Mouse (Mus musculus): ENCODE measurements at regions not wholly inside any gene's neighbourhood (a gene's known extent, or its start where the extent isn't known, plus 50 kb on each side); places are given as distances from the start of the nearest gene placed in this dataset.

- no peak for TF ChIP-seq GATA1 (IDR thresholded peaks at IDR 0.05; ENCODE audit: borderline replicate concordance, low read length)
- TF ChIP-seq FLI1 (IDR thresholded peaks at IDR 0.05; ENCODE audit: low read length), result no peak
Measured at GRCm38 (mm10) chr8:96092931-96093330, 204.6 kb upstream of the Got2 start.
